Mouse (Mus musculus) erythroblast, embryonic 14.5 days (primary cell): Measurements from ENCODE around the gene Ugt1a5.

Experiments used
- GATA1 ChIP-seq: IDR thresholded peaks from 2 replicates; pipeline ENCODE4 v1.6.1; 2012; ENCODE audit warnings: low read length, inconsistent platforms, mixed read lengths
- TAL1 ChIP-seq: IDR thresholded peaks from 3 replicates; pipeline ENCODE4 v1.6.1; 2012; ENCODE audit warnings: low read length, inconsistent platforms, mixed read lengths

DNA sequence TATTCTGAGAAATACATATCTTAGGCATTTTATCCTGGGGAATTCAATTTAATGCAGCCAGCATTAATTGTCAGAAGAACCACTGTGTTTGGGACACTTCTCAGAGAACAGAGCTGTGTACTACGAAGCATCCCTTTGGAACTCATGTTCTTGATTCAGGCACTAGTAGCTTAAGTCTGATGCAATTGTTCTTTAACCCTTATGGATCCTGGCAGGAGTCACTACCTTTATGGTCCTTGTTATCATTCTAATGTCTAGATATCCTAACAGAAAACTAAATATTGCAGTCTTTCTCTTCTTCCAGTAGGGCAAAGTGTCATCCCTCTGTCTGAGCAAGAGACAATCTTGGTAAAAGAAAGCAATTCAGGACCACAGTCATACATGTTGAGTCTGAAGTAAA is 47.2 kb downstream of the Ugt1a5 start:
- no peak for TF ChIP-seq TAL1
- TF ChIP-seq GATA1: no peak
